Mouse (Mus musculus) cerebellum, adult 2 months (tissue): ENCODE measurements at regions not wholly inside any gene's neighbourhood (a gene's known extent, or its start where the extent isn't known, plus 50 kb on each side); places are given as distances from the start of the nearest gene placed in this dataset.

ENCODE experiments used
- CTCF ChIP-seq: fragments of 200-500 bp; IDR thresholded peaks from 2 replicates; pipeline ENCODE4 v1.5.1; 2011; ENCODE audit warnings: low read depth, mild to moderate bottlenecking, control low read depth, low read length, moderate library complexity, borderline replicate concordance; ENCODE audit not compliant: insufficient read depth
- POLR2A ChIP-seq: fragments of 200-500 bp; IDR thresholded peaks from 2 replicates; pipeline ENCODE4 v1.6.1; 2011; ENCODE audit warnings: low read length, control low read depth, borderline replicate concordance; ENCODE audit not compliant: insufficient read depth

- no peak for TF ChIP-seq CTCF
- TF ChIP-seq POLR2A = no peak
Observed at GRCm38 (mm10) chr4:125279165-125279564, 151.5 kb upstream of the Zc3h12a start.
